Mouse (Mus musculus): Measurements from ENCODE around the gene Fam186b. TPM values are rescaled to one million over a fixed set of nuclear protein-coding genes. Genes with fewer than 3 reads are reported as not detected.
A peak's percentile ranks its signal among the peaks of the same experiment; 100 is the strongest.

Gene Fam186b
- polyA plus RNA-seq, 1 experiment from 2014 or later: 0.56 TPM

DNA sequence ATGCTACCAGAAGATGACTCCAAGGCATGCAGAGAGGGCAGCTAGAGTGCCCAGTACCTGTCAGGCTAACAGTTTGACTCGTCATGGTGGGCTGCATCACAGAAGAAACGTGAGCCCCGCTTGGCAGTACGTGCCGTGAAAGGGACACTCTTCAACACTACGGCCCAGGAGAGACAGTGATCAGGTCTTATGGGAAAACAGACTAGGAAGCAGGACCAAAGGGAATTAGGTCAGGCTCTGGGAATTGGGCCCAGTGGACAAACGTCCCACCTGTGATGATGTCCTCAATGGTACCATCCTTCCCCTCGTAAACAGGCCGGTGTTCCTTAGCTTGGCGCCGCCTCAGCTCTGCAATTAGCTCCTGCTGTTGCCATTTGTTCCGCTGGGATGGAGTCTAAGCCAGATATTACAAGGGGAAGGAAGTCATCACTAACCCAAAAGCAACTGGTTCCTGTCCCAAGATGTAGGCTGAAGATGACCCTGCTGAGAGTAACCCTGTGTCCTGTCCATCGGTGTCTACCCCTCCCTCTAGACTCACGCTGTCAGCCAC, 23.2 kb upstream of the Fam186b start:
- H3K4me3 ChIP-seq: no peak overlapping the region
- ATAC-seq (ENCODE audit: low FRiP score, low read depth): no peak
- no peaks in the 10 kb centered on the region for H3K4me1 ChIP-seq
- peaks cover 94% of the 10 kb centered on the region for H3K36me3 ChIP-seq
- 83% methylated on average over 14 of the region's 14 CpGs for whole genome bisulfite sequencing
- no peaks in the 10 kb centered on the region for H3K27me3 ChIP-seq (replicated peaks)
- no peaks in the 10 kb centered on the region for H3K9me3 ChIP-seq
- no peak overlapping the region for H3K27ac ChIP-seq
- H3K9ac ChIP-seq: no peak overlapping the region
- H3K4me2 ChIP-seq (replicated peaks): no peak overlapping the region

DNA sequence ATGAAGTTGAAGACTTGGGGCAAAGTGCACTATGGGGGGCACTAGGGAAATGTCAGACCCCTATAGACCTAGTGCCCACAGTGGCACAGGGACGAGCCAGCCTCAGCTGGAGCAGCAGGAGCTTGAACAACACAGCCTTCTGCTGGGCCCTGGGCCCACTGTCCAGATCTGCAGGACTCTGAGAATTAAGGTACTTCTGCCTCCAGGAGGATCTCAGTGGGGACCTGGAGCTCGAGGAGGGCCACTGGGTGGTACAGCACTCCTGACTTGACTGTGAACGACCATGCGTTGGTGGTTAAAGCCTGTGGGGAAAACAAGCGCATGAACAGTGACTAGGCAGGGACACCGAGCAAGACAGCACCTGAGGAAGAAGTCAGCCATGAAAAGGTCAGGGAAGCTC, 22.4 kb upstream of the Fam186b start:
- H3K4me1 ChIP-seq: no peaks in the 10 kb centered on the region
- no peaks in the 10 kb centered on the region for H3K9me3 ChIP-seq
- no peak overlapping the region for H3K4me2 ChIP-seq (replicated peaks)
- WGBS: 95% methylated on average over 6 of the region's 6 CpGs
- no peak overlapping the region for H3K9ac ChIP-seq
- no peaks in the 10 kb centered on the region for H3K27me3 ChIP-seq (replicated peaks)
- no peak for ATAC-seq (ENCODE audit: low FRiP score, low read depth)
- H3K36me3 ChIP-seq: peaks cover 96% of the 10 kb centered on the region
- H3K27ac ChIP-seq: no peak overlapping the region
- no peak overlapping the region for H3K4me3 ChIP-seq

DNA sequence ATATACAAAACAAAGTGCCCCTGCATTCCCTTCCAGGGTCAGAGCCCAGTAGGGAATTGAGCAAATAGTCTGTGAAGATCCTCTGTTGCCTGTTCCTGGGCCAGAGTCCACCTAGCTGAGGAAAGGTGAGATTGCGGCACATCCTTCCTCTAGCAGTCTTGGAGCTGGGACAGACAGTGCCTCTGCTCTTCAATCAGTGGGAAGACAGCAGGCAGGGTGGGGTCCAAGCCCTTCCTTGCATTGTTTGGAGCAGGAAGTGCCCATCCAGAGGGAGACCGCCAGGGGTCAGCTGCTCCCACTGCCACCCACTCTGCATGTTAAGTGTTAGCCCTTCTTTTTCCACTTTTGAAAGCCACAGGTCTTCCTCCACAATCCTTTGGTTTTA, 21.6 kb upstream of the Fam186b start:
- peak overlapping the region; percentile 9; the same call in 1 of the 2 replicates for H3K27ac ChIP-seq
- H3K27me3 ChIP-seq (replicated peaks): no peaks in the 10 kb centered on the region
- H3K9ac ChIP-seq: no peak overlapping the region
- no peaks in the 10 kb centered on the region for H3K4me1 ChIP-seq
- peak; percentile 14; the same call in 1 of the 2 replicates for ATAC-seq (ENCODE audit: low FRiP score, low read depth)
- H3K4me3 ChIP-seq: no peak overlapping the region
- H3K9me3 ChIP-seq: no peaks in the 10 kb centered on the region
- peaks cover 91% of the 10 kb centered on the region for H3K36me3 ChIP-seq
- WGBS: 78% methylated on average over 2 of the region's 2 CpGs
- H3K4me2 ChIP-seq (replicated peaks): no peak overlapping the region

DNA sequence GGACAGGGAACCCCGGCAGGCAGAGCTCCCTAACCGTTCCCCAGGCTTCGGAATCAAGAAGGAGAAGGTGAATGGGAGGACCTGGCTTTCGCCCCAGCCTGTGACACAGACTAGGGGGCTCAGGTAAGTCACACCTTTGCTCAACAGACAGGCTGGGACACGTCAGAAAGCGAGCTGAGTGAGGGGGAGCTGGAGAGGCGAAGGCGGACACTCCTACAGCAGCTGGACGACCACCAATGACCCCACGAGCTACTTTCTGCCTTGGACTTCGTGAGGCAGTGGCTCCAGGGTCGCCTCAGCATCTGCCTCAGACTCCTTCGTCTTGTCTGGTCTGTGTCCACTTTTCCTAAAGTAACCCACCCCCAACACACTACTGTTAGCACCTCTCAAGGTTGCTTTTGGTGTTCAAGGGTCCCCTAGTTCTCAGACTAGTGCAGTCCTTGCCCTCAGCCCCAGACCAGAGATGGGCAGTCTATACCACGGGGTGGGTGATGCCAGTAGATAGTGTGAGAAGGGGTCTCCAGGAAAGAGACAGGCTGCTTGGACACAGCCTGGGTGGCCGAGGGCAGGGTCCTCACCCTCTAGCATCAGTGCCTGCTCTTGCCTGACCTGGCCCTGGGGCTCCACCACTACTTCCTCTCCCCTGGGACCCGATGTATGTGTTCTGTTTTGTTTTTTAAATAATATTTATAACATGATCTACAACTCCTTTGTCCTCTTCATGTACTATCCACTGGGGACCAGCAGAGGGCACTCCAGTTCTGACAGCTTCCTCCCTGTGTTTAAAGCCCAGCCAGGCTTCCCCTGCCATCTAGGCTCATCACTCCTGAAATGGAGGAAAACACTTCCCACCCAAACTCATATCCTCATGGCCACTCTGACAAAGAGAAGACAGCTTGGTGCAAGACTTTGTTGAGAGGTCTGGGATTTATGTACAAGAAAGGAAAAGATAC, 20.9 kb upstream of the Fam186b start:
- Histone ChIP-seq H3K27me3 (replicated peaks) (no peaks in the 10 kb centered on the region), H3K27ac (peak overlapping the region; percentile 53; the same call in 1 of the 2 replicates), H3K36me3 (peaks cover 91% of the 10 kb centered on the region), H3K9me3 (no peaks in the 10 kb centered on the region), H3K4me2 (replicated peaks) (no peak overlapping the region), H3K4me3 (no peak overlapping the region), H3K4me1 (no peaks in the 10 kb centered on the region), H3K9ac (0 out of 2 replicates have a peak overlapping the region, but pooled peaks have one; percentile 13)
- 82% methylated on average over 16 of the region's 16 CpGs for WGBS
- peak; percentile 55; the same call in 1 of the 2 replicates for ATAC-seq (ENCODE audit: low FRiP score, low read depth)

DNA sequence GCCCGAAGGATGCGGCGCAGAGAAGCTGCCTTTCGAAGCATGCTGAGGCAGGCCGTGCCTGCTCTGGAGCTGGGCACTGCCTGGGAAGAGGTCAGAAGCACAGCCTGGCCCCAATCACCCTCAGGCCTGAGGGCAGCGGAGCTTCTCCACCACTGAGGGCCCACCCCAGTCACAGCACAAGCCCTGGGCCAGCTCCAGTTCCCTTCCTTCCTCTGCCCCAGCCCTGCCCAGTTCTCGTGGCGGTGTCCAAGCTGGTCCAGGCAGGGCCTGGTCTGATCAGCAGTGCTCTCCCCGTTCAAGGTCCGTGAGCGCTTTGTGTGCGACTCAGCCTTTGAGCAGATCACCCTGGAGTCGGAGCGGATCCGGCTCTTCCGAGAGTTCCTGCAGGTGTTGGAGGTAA, 19.2 kb upstream of the Fam186b start:
- Histone ChIP-seq H3K9me3 (no peaks in the 10 kb centered on the region), H3K4me3 (no peak overlapping the region), H3K4me1 (no peaks in the 10 kb centered on the region), H3K27me3 (replicated peaks) (no peaks in the 10 kb centered on the region), H3K27ac (no peak overlapping the region), H3K4me2 (replicated peaks) (no peak overlapping the region), H3K36me3 (peaks cover 89% of the 10 kb centered on the region), H3K9ac (no peak overlapping the region)
- 94% methylated on average over 16 of the region's 16 CpGs for WGBS
- ATAC-seq (ENCODE audit: low FRiP score, low read depth): no peak

DNA sequence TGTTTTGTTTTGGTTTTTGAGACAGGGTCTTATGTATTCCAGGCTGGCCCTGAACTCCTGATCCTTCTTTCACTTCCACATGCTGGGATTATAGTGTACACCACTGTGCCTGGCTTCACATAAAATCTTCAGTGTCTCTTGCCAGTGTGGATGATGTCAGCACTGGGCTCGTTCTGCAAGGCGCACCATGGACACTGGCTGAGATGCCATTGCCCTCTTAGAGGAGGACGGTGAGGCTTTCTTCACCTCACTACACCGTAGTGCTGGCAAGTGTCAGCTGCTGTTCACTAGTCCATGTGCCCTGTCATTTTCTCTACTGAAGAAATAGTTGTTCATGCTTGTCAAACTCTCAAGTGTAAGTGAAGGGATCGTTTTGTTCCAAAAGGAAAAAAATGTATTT, 14.9 kb upstream of the Fam186b start:
- Histone ChIP-seq H3K4me3 (no peak overlapping the region), H3K27ac (no peak overlapping the region), H3K4me2 (replicated peaks) (no peak overlapping the region), H3K36me3 (peaks cover 94% of the 10 kb centered on the region), H3K9me3 (no peaks in the 10 kb centered on the region), H3K4me1 (no peaks in the 10 kb centered on the region), H3K9ac (no peak overlapping the region), H3K27me3 (replicated peaks) (no peaks in the 10 kb centered on the region)
- WGBS: 96% methylated on average over 5 of the region's 5 CpGs
- ATAC-seq (ENCODE audit: low FRiP score, low read depth): no peak

DNA sequence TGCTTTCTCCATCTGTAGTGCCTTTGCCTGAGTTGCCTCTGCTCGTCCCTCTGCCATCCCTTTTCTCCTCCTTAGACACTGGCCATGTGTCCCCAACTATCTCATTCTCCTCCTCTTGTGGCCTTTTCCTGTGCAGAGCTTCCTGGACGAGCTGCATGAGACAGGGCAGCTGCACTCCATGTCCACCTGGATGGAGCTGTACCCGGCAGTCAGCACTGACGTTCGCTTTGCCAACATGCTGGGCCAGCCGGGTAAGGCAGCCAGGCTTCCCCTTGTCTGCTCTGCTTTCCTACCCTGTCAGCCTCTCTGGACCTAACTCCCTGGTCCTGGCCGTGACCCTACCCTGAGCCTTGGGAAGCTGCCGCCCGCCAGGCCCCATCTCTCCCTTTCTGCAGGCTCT, 13.9 kb upstream of the Fam186b start:
- H3K27me3 ChIP-seq (replicated peaks): no peaks in the 10 kb centered on the region
- peaks cover 94% of the 10 kb centered on the region for H3K36me3 ChIP-seq
- no peak overlapping the region for H3K4me2 ChIP-seq (replicated peaks)
- no peaks in the 10 kb centered on the region for H3K4me1 ChIP-seq
- H3K4me3 ChIP-seq: no peak overlapping the region
- no peak for ATAC-seq (ENCODE audit: low FRiP score, low read depth)
- no peaks in the 10 kb centered on the region for H3K9me3 ChIP-seq
- WGBS: 94% methylated on average over 9 of the region's 9 CpGs
- H3K27ac ChIP-seq: no peak overlapping the region
- H3K9ac ChIP-seq: no peak overlapping the region

DNA sequence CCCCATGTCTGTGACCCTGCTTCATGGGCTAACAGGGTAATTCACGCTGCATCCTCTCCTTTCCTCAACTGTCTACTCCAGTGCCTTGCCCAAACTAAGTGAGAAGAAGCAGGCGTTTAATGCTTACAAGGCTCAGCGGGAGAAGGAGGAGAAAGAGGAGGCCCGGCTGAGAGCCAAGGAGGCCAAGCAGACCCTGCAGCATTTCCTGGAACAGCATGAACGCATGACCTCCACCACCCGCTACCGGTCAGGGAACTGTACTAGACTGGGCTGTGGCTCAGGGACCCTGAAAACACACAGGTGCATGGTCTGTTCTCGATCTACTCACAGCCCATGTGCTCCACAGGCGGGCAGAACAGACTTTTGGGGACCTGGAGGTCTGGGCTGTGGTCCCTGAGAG, 11.8 kb upstream of the Fam186b start:
- Histone ChIP-seq H3K4me1 (no peaks in the 10 kb centered on the region), H3K36me3 (peaks cover 83% of the 10 kb centered on the region), H3K4me2 (replicated peaks) (no peak overlapping the region), H3K4me3 (no peak overlapping the region), H3K27me3 (replicated peaks) (no peaks in the 10 kb centered on the region), H3K9ac (no peak overlapping the region), H3K9me3 (no peaks in the 10 kb centered on the region), H3K27ac (no peak overlapping the region)
- ATAC-seq (ENCODE audit: low FRiP score, low read depth): no peak
- 94% methylated on average over 9 of the region's 9 CpGs for WGBS

DNA sequence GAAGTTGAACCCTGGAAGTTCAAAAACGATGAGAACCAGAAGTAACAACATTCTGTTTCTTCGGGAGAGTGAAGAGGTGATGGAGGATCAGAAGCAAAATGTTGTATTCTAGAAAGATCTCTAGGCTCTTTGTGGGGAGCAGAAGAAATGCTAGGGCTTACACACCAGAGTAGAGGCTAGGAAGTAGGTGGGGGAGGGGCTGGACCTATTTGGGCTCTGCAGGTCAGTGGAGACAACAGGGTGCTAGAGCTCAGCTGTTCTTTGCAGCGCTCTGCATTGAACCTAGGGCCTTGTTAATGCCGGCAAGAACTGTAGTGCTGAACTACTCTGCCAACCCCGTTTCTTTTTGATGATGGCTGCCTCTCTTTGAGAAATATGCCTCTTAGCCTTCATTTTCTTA, 525 bp upstream of the Fam186b start:
- H3K27me3 ChIP-seq (replicated peaks): no peaks in the 10 kb centered on the region
- no peak overlapping the region for H3K27ac ChIP-seq
- no peaks in the 10 kb centered on the region for H3K36me3 ChIP-seq
- no peak overlapping the region for H3K9ac ChIP-seq
- peak overlapping the region; percentile 73; the same call in 1 of the 2 replicates for H3K4me3 ChIP-seq
- WGBS: 40% methylated on average over 5 of the region's 5 CpGs
- H3K9me3 ChIP-seq: no peaks in the 10 kb centered on the region
- peak overlapping the region; percentile 69 for H3K4me2 ChIP-seq (replicated peaks)
- peaks cover 13% of the 10 kb centered on the region for H3K4me1 ChIP-seq
- no peak for ATAC-seq (ENCODE audit: low FRiP score, low read depth)

DNA sequence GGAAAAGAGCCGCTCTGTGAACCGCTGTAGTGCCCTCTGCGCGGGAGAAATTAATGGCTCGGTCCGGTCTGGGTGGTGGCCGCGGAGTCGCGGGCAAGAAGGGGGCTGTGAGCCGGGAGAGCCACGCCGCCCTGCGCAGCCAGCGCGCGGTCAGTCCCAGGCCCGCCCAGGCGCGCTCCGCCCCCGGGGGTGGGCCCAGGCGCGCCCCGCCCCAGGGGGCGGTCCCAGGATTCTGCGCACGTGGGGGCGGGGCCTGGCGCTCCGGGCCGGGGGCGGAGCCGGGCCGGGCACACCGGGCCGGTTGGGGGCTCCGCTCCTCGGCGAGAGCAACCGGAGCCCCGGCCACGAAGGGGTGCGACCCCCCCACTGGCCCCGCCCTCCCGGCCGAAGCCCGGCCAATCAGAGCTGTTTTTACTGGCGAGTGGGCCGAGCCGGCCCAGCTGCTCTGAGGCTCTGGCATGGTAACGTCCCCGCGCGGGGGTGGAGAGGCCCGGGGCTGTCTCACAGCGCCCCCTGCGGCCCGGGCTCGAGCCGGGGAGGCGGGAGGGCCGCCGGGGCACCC, 794 bp downstream of the Fam186b start, which contains the start of gene Prpf40b:
TSS of gene Prpf40b (plus strand) at position 275 of the 562 bp plus-strand sequence.
- ATAC-seq (ENCODE audit: low FRiP score, low read depth): peak; percentile 96
- Histone ChIP-seq H3K27me3 (replicated peaks) (no peaks in the 10 kb centered on the region), H3K9ac (peak within 1 kb of the TSS; percentile 76), H3K4me2 (replicated peaks) (peak within 1 kb of the TSS; percentile 69), H3K36me3 (no peaks in the 10 kb centered on the region), H3K4me3 (peak within 1 kb of the TSS; percentile 73), H3K4me1 (peaks cover 13% of the 10 kb centered on the region), H3K9me3 (no peaks in the 10 kb centered on the region), H3K27ac (peak within 1 kb of the TSS; percentile 77)
- WGBS: under 1% methylated on average over 56 of the region's 64 CpGs

DNA sequence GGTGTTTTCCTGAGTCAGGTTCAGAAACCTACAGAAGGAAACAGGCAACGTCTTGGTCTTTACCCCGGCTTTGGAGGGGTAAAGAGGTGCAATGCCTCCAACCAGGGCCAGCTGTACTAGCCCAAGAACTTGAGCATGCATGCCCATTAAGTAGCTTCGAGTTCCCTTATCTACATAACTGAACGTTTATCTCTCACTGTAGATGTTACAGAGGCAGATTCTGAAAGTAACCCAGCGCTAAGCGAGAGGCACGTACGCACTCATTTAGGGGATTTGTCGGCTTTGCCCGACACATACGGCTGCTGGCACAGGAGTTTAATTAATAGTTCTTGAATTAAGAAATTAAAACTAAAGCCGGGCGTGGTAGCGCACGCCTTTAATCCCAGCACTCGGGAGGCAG, 1.4 kb downstream of the Fam186b start:
- Histone ChIP-seq H3K36me3 (no peaks in the 10 kb centered on the region), H3K27me3 (replicated peaks) (no peaks in the 10 kb centered on the region), H3K9me3 (no peaks in the 10 kb centered on the region), H3K4me1 (peaks cover 13% of the 10 kb centered on the region), H3K27ac (no peak overlapping the region), H3K4me2 (replicated peaks) (peak overlapping the region; percentile 69), H3K9ac (peak overlapping the region; percentile 76), H3K4me3 (peak overlapping the region; percentile 73)
- ATAC-seq (ENCODE audit: low FRiP score, low read depth): no peak
- 35% methylated on average over 16 of the region's 16 CpGs for WGBS

DNA sequence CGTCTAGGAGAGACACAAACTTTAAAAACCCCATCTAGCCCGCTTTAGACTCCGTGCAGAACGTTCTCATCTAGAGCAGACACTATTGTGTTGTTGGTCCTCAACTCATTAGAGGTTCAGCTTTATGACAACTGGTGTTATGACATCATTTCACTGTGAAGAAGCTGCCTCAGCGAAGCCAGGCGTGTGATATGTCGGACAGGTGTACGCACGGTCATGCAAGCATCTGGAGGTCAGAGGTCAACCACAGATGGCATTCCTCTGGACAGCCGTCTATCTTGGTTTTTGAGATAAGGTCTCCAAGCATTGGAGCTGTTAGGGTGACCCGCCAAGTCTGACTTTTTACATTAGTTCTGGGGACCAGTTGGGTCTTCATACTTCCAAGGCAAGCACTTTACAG, 5.1 kb downstream of the Fam186b start:
- H3K4me2 ChIP-seq (replicated peaks): no peak overlapping the region
- no peak for ATAC-seq (ENCODE audit: low FRiP score, low read depth)
- H3K9ac ChIP-seq: no peak overlapping the region
- H3K27me3 ChIP-seq (replicated peaks): no peaks in the 10 kb centered on the region
- H3K4me3 ChIP-seq: no peak overlapping the region
- H3K27ac ChIP-seq: no peak overlapping the region
- H3K36me3 ChIP-seq: no peaks in the 10 kb centered on the region
- H3K9me3 ChIP-seq: no peaks in the 10 kb centered on the region
- 0 out of 2 replicates have a peak, but pooled peaks cover under 1% of the 10 kb centered on the region for H3K4me1 ChIP-seq
- WGBS: 89% methylated on average over 11 of the region's 11 CpGs

All from neural tube, embryonic 12.5 days (tissue).